Mouse (Mus musculus): ENCODE measurements around the gene A630001G21Rik. TPM values are rescaled to one million over a fixed set of nuclear protein-coding genes. Genes with fewer than 3 reads are reported as not detected.
A peak's percentile ranks its signal among the peaks of the same experiment; 100 is the strongest.

Gene A630001G21Rik
- polyA plus RNA-seq, 1 experiment from 2014 or later, result 1.5 TPM

- 12% methylated on average over 2 of the region's 2 CpGs for WGBS
- no peak for TF ChIP-seq EP300 (IDR thresholded peaks at IDR 0.05)
- TF ChIP-seq CTCF (IDR thresholded peaks at IDR 0.05), result no peak
- Histone ChIP-seq H3K36me3 (ENCODE audit: insufficient read depth, low read length) (no peaks in the 10 kb centered on the region), H3K4me2 (replicated peaks; ENCODE audit: low read depth, low read length) (no peak overlapping the region), H3K4me1 (ENCODE audit: insufficient read depth, low read depth, low read length) (no peaks in the 10 kb centered on the region), H3K27ac (ENCODE audit: low read length) (no peak overlapping the region), H3K4me3 (ENCODE audit: low read depth, low read length) (no peak overlapping the region), H3K9ac (replicated peaks; ENCODE audit: low read depth) (no peak overlapping the region), H3K9me3 (ENCODE audit: low read length) (no peaks in the 10 kb centered on the region), H3K27me3 (replicated peaks; ENCODE audit: insufficient read depth, low read length) (no peaks in the 10 kb centered on the region)
- DNase-seq (ENCODE audit: low spot score) (no peak), ATAC-seq (no peak)
Observed at GRCm38 (mm10) chr1:85742916-85743505, 35.4 kb downstream of the A630001G21Rik start.

- no peak for TF ChIP-seq CTCF (IDR thresholded peaks at IDR 0.05)
- no peak for TF ChIP-seq EP300 (IDR thresholded peaks at IDR 0.05)
- Histone ChIP-seq H3K9me3 (ENCODE audit: low read length) (no peaks in the 10 kb centered on the region), H3K27me3 (replicated peaks; ENCODE audit: insufficient read depth, low read length) (no peaks in the 10 kb centered on the region), H3K9ac (replicated peaks; ENCODE audit: low read depth) (no peak overlapping the region), H3K4me3 (ENCODE audit: low read depth, low read length) (no peak overlapping the region), H3K36me3 (ENCODE audit: insufficient read depth, low read length) (no peaks in the 10 kb centered on the region), H3K27ac (ENCODE audit: low read length) (no peak overlapping the region), H3K4me2 (replicated peaks; ENCODE audit: low read depth, low read length) (no peak overlapping the region), H3K4me1 (ENCODE audit: insufficient read depth, low read depth, low read length) (no peaks in the 10 kb centered on the region)
- DNase-seq (ENCODE audit: low spot score), result no peak
- ATAC-seq, result no peak
- 63% methylated on average over 5 of the region's 5 CpGs for WGBS
Observed at GRCm38 (mm10) chr1:85742333-85742732, 36.1 kb downstream of the A630001G21Rik start.

DNA sequence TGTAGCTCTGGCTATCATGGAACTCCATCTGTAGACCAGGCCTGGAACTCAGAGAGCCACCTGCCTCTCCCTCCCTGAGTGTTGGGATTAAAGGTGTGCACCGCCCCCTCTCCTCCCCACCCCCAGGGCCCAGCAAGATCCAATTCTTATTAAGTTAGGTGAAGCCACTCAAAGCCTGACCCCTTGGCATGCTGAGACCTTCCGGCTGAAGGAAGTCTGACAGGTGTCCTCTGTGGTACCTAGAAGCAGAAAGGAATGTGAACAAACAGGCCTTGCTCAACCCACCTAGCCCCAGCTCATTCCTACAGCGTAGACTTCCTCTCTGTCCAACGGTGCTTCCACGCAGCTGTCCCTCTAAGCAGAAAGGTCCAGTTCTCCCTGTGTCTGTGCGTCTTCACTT is 37.5 kb downstream of the A630001G21Rik start:
- Histone ChIP-seq H3K9me3 (ENCODE audit: low read length) (no peaks in the 10 kb centered on the region), H3K27ac (ENCODE audit: low read length) (no peak overlapping the region), H3K4me1 (ENCODE audit: insufficient read depth, low read depth, low read length) (no peaks in the 10 kb centered on the region), H3K27me3 (replicated peaks; ENCODE audit: insufficient read depth, low read length) (no peaks in the 10 kb centered on the region), H3K4me3 (ENCODE audit: low read depth, low read length) (no peak overlapping the region), H3K4me2 (replicated peaks; ENCODE audit: low read depth, low read length) (no peak overlapping the region), H3K36me3 (ENCODE audit: insufficient read depth, low read length) (no peaks in the 10 kb centered on the region), H3K9ac (replicated peaks; ENCODE audit: low read depth) (no peak overlapping the region)
- no peak for TF ChIP-seq EP300 (IDR thresholded peaks at IDR 0.05)
- WGBS, result 61% methylated on average over 6 of the region's 6 CpGs
- peak; percentile 60 for DNase-seq (ENCODE audit: low spot score)
- peak; percentile 78 for ATAC-seq

GRCm38 (mm10) chr1:85739819-85740218 is 38.6 kb downstream of the A630001G21Rik start:
- TF ChIP-seq CTCF (IDR thresholded peaks at IDR 0.05) (no peak), EP300 (IDR thresholded peaks at IDR 0.05) (no peak)
- no peak for DNase-seq (ENCODE audit: low spot score)

GRCm38 (mm10) chr1:85739000-85739399 is 39.4 kb downstream of the A630001G21Rik start:
- Histone ChIP-seq H3K4me1 (ENCODE audit: insufficient read depth, low read depth, low read length) (no peaks in the 10 kb centered on the region), H3K4me3 (ENCODE audit: low read depth, low read length) (no peak overlapping the region), H3K27me3 (replicated peaks; ENCODE audit: insufficient read depth, low read length) (no peaks in the 10 kb centered on the region), H3K27ac (ENCODE audit: low read length) (no peak overlapping the region), H3K9me3 (ENCODE audit: low read length) (no peaks in the 10 kb centered on the region), H3K36me3 (ENCODE audit: insufficient read depth, low read length) (no peaks in the 10 kb centered on the region), H3K4me2 (replicated peaks; ENCODE audit: low read depth, low read length) (no peak overlapping the region), H3K9ac (replicated peaks; ENCODE audit: low read depth) (no peak overlapping the region)
- DNase-seq (ENCODE audit: low spot score) (no peak), ATAC-seq (no peak)
- WGBS, result 91% methylated on average over 4 of the region's 4 CpGs
- TF ChIP-seq CTCF (IDR thresholded peaks at IDR 0.05) (no peak), EP300 (IDR thresholded peaks at IDR 0.05) (no peak)

More at GRCm38 (mm10) chr1:85739819-85740218, 38.6 kb downstream of the A630001G21Rik start:
- ATAC-seq, result no peak
- Histone ChIP-seq H3K4me3 (ENCODE audit: low read depth, low read length) (no peak overlapping the region), H3K27ac (ENCODE audit: low read length) (no peak overlapping the region), H3K36me3 (ENCODE audit: insufficient read depth, low read length) (no peaks in the 10 kb centered on the region), H3K9me3 (ENCODE audit: low read length) (no peaks in the 10 kb centered on the region), H3K27me3 (replicated peaks; ENCODE audit: insufficient read depth, low read length) (no peaks in the 10 kb centered on the region), H3K4me2 (replicated peaks; ENCODE audit: low read depth, low read length) (no peak overlapping the region), H3K4me1 (ENCODE audit: insufficient read depth, low read depth, low read length) (no peaks in the 10 kb centered on the region), H3K9ac (replicated peaks; ENCODE audit: low read depth) (no peak overlapping the region)

GRCm38 (mm10) chr1:85736355-85737184 is 41.9 kb downstream of the A630001G21Rik start:
- Histone ChIP-seq H3K27ac (ENCODE audit: low read length) (no peak overlapping the region), H3K9me3 (ENCODE audit: low read length) (no peaks in the 10 kb centered on the region), H3K4me2 (replicated peaks; ENCODE audit: low read depth, low read length) (peak overlapping the region; percentile 49), H3K27me3 (replicated peaks; ENCODE audit: insufficient read depth, low read length) (no peaks in the 10 kb centered on the region), H3K9ac (replicated peaks; ENCODE audit: low read depth) (no peak overlapping the region), H3K4me3 (ENCODE audit: low read depth, low read length) (peak overlapping the region; percentile 25; the same call in 1 of the 2 replicates), H3K36me3 (ENCODE audit: insufficient read depth, low read length) (no peaks in the 10 kb centered on the region), H3K4me1 (ENCODE audit: insufficient read depth, low read depth, low read length) (no peaks in the 10 kb centered on the region)
- peak; percentile 81 for DNase-seq (ENCODE audit: low spot score)
- peak; percentile 95 for TF ChIP-seq CTCF (IDR thresholded peaks at IDR 0.05)
- no peak for TF ChIP-seq EP300 (IDR thresholded peaks at IDR 0.05)
- ATAC-seq, result peak; percentile 63
- WGBS, result 29% methylated on average over 18 of the region's 18 CpGs

Data from lung, postnatal 0 days (tissue).